Mouse (Mus musculus) thymus, postnatal 10 days (tissue): ENCODE data around the gene Samd13.

Experiments
- DNase-seq, 2 experiments: peaks; one replicate each; pipeline ENCODE4 v3.0.0; 2021; ENCODE audit warnings: low spot score in 2 of 2

Gene Samd13

GRCm38 (mm10) chr3:146671121-146671520, 14.3 kb downstream of the Samd13 start:
- no peak for DNase-seq

GRCm38 (mm10) chr3:146661907-146662306, 23.5 kb downstream of the Samd13 start:
- DNase-seq, result no peak

GRCm38 (mm10) chr3:146661001-146661400, 24.4 kb downstream of the Samd13 start:
- no peak for DNase-seq

- no peak for DNase-seq
These were observed 26.1 kb downstream of the Samd13 start for GRCm38 (mm10) chr3:146659321-146659720.

GRCm38 (mm10) chr3:146658061-146658639, 27.2 kb downstream of the Samd13 start:
- no peak for DNase-seq

GRCm38 (mm10) chr3:146657433-146657832, 28.0 kb downstream of the Samd13 start:
- no peak for DNase-seq

GRCm38 (mm10) chr3:146655111-146655577, 30.2 kb downstream of the Samd13 start:
- no peak for DNase-seq

- DNase-seq, result no peak
These were observed 31.7 kb downstream of the Samd13 start for GRCm38 (mm10) chr3:146653692-146654091.

- no peak for DNase-seq
These were observed 33.0 kb downstream of the Samd13 start for GRCm38 (mm10) chr3:146652431-146652830.

- no peak for DNase-seq
These were observed 34.2 kb downstream of the Samd13 start, which contains the start of gene 4930503B20Rik for GRCm38 (mm10) chr3:146651217-146651616. TSS of gene 4930503B20Rik (minus strand) at chr3:146651317.

- DNase-seq, result no peak
These were observed 34.7 kb downstream of the Samd13 start for GRCm38 (mm10) chr3:146650716-146651115.

- no peak for DNase-seq
These were observed 36.0 kb downstream of the Samd13 start for GRCm38 (mm10) chr3:146649311-146649894.

GRCm38 (mm10) chr3:146641818-146642427, 43.5 kb downstream of the Samd13 start:
- no peak for DNase-seq

GRCm38 (mm10) chr3:146632506-146632905, 52.9 kb downstream of the Samd13 start:
- DNase-seq, result no peak

GRCm38 (mm10) chr3:146628227-146628982, 57.0 kb downstream of the Samd13 start:
- no peak for DNase-seq

- no peak for DNase-seq
These were observed 59.6 kb downstream of the Samd13 start for GRCm38 (mm10) chr3:146625766-146626165.

- DNase-seq, result no peak
These were observed 63.4 kb downstream of the Samd13 start for GRCm38 (mm10) chr3:146621966-146622365.

- DNase-seq, result no peak
These were observed 64.7 kb downstream of the Samd13 start for GRCm38 (mm10) chr3:146620555-146621249.

GRCm38 (mm10) chr3:146620101-146620500, 65.3 kb downstream of the Samd13 start:
- no peak for DNase-seq

- DNase-seq, result no peak
These were observed 67.0 kb downstream of the Samd13 start for GRCm38 (mm10) chr3:146618357-146618756.

- DNase-seq, result no peak
These were observed 67.4 kb downstream of the Samd13 start for GRCm38 (mm10) chr3:146617946-146618345.
